Mouse (Mus musculus): ENCODE results near the gene Macrod2. TPM values are rescaled to one million over a fixed set of nuclear protein-coding genes. Genes with fewer than 3 reads are reported as not detected.

Macrod2 gene
- polyA plus RNA-seq, 1 experiment from 2014 or later, result 34.8 TPM

DNA sequence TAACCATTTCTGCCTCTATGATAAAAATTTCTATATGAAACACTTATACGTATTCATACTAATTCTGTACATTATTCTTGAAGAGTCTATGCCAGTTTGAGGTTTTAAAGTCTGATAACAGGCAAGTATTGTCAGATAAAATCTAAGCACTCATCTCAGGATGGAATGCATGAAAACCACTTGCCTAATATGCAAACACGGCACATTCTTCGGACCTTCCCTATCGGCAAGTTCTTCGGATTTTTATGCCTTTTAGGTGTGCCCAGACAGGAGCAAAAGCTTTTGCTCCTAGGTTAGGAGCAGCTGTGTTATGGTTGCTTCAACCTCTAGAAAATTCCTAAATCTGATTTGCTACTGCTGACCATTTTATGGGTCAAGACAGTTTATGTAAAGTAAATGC is 433.8 kb downstream of the Macrod2 start:
- Histone ChIP-seq H3K4me2 (no peak overlapping the region), H3K9ac (no peak overlapping the region), H3K27me3 (no peaks in the 10 kb centered on the region), H3K4me1 (no peaks in the 10 kb centered on the region), H3K4me3 (replicated peaks) (no peak overlapping the region), H3K27ac (no peak overlapping the region), H3K9me3 (replicated peaks) (no peaks in the 10 kb centered on the region), H3K36me3 (no peaks in the 10 kb centered on the region)
- ATAC-seq (replicated peaks; ENCODE audit: low FRiP score), result no peak
- WGBS, result 80% methylated on average over 5 of the region's 5 CpGs

DNA sequence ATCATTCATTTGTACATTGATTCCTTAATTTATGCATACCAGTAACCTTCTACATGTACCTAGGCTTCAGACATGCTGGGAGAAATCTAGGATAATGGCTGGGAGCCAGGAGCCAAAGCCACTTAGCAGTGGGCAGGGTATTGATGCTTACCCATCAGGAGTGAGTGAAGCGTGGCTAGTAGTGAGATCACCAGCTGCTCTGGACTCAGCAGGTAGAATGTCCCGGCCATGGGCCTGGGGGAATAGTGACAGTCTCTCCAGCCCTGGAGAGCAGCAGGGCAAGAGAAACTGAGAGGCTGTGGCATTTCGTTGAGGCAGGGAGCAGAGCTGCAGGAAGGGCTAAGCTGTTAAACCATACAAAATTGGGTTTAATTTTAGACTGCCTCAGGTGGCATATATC is 435.0 kb downstream of the Macrod2 start:
- ATAC-seq (replicated peaks; ENCODE audit: low FRiP score), result no peak
- WGBS, result 69% methylated on average over 3 of the region's 3 CpGs

DNA sequence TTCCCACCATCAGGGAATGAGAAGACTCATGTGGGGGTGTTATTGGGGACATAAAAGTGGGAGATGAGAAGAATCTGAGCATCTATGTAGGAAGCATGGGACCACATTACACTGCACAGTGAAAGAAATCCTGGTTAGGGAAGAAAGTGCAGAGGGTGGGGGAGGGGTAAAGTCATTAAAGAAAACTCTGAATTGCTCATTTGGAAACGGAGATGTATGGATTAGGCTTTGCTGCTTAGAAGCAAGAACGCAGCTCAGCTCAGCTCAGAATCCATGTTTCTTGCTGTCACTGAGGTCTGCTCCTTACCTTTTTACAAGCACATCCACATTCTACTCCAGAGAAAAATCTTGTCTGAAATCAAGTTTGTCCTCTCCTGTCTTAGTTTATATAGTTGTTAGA is 444.3 kb downstream of the Macrod2 start:
- WGBS, result 22% methylated on average over 2 of the region's 2 CpGs
- no peak overlapping the region for H3K4me3 ChIP-seq (replicated peaks)
- H3K4me2 ChIP-seq, result no peak overlapping the region
- H3K27me3 ChIP-seq, result no peaks in the 10 kb centered on the region
- no peak overlapping the region for H3K9ac ChIP-seq
- ATAC-seq (replicated peaks; ENCODE audit: low FRiP score), result no peak
- no peaks in the 10 kb centered on the region for H3K36me3 ChIP-seq
- H3K27ac ChIP-seq, result no peak overlapping the region
- H3K4me1 ChIP-seq, result no peaks in the 10 kb centered on the region
- no peaks in the 10 kb centered on the region for H3K9me3 ChIP-seq (replicated peaks)

More for the DNA sequence above, 435.0 kb downstream of the Macrod2 start:
- no peaks in the 10 kb centered on the region for H3K9me3 ChIP-seq (replicated peaks)
- no peak overlapping the region for H3K4me3 ChIP-seq (replicated peaks)
- H3K27me3 ChIP-seq, result no peaks in the 10 kb centered on the region
- no peaks in the 10 kb centered on the region for H3K4me1 ChIP-seq
- H3K9ac ChIP-seq, result no peak overlapping the region
- H3K4me2 ChIP-seq, result no peak overlapping the region
- H3K36me3 ChIP-seq, result no peaks in the 10 kb centered on the region
- H3K27ac ChIP-seq, result no peak overlapping the region

DNA sequence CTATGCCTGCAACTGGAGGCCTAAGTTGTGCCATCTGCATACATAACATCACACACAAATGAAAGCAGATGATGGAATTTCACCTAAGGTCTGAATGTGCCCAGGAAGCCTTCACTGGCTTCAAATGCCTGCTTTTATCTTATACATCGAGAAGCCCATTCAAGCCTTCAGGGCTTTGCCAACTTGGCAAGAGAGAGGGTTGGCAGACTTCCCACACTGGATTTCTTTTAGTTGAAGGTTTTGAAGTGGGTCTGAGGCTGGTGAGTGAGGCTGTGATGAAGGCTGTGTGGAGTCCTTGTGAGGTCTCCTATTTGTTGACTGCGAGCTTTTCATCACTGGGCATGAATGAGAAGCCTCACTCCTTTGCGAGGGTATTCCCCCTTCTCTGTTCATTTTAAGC is 444.8 kb downstream of the Macrod2 start:
- Histone ChIP-seq H3K4me2 (no peak overlapping the region), H3K4me1 (no peaks in the 10 kb centered on the region), H3K9ac (no peak overlapping the region), H3K4me3 (replicated peaks) (no peak overlapping the region), H3K36me3 (no peaks in the 10 kb centered on the region), H3K9me3 (replicated peaks) (no peaks in the 10 kb centered on the region), H3K27me3 (no peaks in the 10 kb centered on the region), H3K27ac (no peak overlapping the region)
- 63% methylated on average over 3 of the region's 3 CpGs for WGBS
- ATAC-seq (replicated peaks; ENCODE audit: low FRiP score), result no peak

DNA sequence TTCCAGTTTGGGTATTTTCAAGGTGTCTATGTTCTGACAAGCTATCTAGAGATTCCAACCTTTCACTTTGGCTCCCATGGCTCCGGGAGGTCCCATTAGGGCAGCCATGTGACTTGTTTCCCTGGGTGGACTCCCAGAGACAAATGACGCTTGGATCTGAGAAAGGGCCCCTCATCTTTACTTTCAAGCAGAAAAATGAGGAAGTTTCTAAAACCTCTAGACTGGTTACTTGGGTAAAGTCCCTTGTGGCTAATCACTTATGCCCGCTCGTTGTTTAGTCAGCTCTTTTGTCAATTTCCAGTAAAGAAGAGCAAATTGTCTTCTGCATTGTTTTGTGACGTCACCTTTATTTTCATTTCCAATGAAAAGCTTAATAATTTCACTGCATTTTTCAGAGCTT is 448.9 kb downstream of the Macrod2 start:
- 88% methylated on average over 5 of the region's 5 CpGs for WGBS
- no peak overlapping the region for H3K27ac ChIP-seq
- no peak overlapping the region for H3K9ac ChIP-seq
- H3K9me3 ChIP-seq (replicated peaks), result no peaks in the 10 kb centered on the region
- H3K36me3 ChIP-seq, result no peaks in the 10 kb centered on the region
- H3K4me3 ChIP-seq (replicated peaks), result no peak overlapping the region
- H3K4me1 ChIP-seq, result no peaks in the 10 kb centered on the region
- no peak for ATAC-seq (replicated peaks; ENCODE audit: low FRiP score)
- H3K4me2 ChIP-seq, result no peak overlapping the region
- no peaks in the 10 kb centered on the region for H3K27me3 ChIP-seq

DNA sequence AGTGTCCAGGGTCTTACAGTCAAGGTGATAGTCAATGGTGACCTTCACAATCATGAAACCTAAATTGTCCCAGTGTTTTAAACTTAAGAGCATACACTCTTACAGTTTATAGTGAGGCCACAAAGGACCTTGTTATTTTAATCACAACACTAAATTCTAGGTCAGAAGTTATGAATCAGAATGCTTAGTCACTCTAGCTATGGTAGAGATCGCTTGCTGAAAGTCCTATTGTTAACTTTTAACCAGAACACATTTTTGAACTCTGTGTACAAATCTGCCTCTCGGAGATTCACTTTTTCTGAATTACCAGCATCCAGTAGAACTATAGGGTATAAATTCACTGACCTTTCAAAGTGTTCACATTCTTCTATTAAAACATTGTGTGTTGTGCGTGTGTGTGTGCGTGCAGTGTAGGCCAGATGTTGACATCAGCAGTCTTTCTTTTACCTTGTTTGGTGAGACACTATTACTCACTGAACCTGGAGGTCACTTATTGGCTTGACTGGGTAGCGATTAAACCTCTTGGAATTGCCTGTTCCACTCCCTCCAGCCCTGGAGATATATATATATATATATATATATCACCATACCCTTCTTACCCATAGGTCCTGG is 452.8 kb downstream of the Macrod2 start:
- H3K9me3 ChIP-seq (replicated peaks), result no peaks in the 10 kb centered on the region
- H3K4me2 ChIP-seq, result no peak overlapping the region
- no peak overlapping the region for H3K4me3 ChIP-seq (replicated peaks)
- H3K4me1 ChIP-seq, result no peaks in the 10 kb centered on the region
- no peak overlapping the region for H3K27ac ChIP-seq
- no peak for ATAC-seq (replicated peaks; ENCODE audit: low FRiP score)
- WGBS, result 87% methylated on average over 5 of the region's 5 CpGs
- H3K36me3 ChIP-seq, result no peaks in the 10 kb centered on the region
- no peaks in the 10 kb centered on the region for H3K27me3 ChIP-seq
- no peak overlapping the region for H3K9ac ChIP-seq

DNA sequence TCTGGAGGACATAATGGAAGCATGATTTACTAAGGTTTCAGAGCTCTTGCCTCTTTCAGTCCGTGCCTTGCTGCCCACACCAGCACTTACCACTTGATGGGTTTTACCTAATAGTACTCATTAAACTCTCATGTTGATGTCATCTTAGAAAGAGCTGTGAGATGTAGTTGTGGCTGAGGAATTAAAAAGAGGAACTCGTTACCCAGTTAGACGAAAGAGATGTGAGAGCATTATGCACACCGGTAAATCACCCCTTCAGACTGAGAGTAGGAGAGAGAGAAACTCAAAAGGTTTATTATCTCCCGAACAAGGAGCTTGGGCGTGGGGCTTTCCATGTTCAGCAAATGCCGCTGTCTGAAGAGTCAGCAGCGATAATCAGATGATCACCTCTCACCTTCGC is 458.4 kb downstream of the Macrod2 start:
- H3K36me3 ChIP-seq, result no peaks in the 10 kb centered on the region
- WGBS, result 71% methylated on average over 9 of the region's 9 CpGs
- H3K4me2 ChIP-seq, result no peak overlapping the region
- no peak overlapping the region for H3K9ac ChIP-seq
- H3K27me3 ChIP-seq, result no peaks in the 10 kb centered on the region
- no peaks in the 10 kb centered on the region for H3K9me3 ChIP-seq (replicated peaks)
- H3K4me3 ChIP-seq (replicated peaks), result no peak overlapping the region
- ATAC-seq (replicated peaks; ENCODE audit: low FRiP score), result no peak
- H3K27ac ChIP-seq, result no peak overlapping the region
- no peaks in the 10 kb centered on the region for H3K4me1 ChIP-seq

DNA sequence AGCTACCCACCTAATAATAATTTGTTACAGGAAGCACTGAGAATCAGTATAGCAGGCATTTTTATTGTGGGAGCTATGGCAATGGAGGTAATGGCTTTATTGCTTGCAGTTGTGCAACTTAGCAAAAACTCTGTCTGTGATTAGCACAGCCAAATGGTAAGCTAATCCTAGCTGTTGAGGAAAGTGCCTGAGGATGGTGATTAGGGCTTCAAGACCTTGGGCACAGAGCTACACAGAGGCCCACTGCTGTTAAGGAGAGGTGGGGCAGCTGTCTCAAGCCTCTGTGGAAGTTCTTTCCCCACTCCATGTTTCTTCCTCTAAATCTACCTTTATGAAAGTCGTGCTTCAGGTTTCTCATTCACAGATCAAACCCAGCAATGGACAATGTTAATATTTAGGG is 466.2 kb downstream of the Macrod2 start:
- Histone ChIP-seq H3K4me2 (no peak overlapping the region), H3K36me3 (no peaks in the 10 kb centered on the region)
- WGBS, result 55% methylated on average over 1 of the region's 1 CpGs

DNA sequence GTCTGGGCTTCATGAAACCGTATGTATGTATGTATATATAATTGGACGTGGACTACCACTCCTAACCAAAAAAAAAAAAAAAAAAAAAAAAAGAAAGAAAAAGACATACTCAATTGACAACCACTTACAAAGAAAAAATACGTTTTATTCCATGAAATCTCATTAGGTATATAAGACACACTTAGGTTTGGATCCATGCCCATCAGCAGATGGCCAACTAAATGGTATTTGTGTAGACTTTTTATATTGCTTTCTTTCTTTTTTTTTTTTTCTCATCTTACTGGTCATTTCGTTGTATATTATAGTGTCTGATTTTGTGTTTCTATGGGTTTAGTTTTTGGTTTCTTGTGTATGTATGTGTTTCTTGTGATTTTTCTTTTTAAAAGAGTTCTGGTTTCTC is 467.6 kb downstream of the Macrod2 start:
- Histone ChIP-seq H3K27ac (no peak overlapping the region), H3K4me1 (no peaks in the 10 kb centered on the region), H3K36me3 (no peaks in the 10 kb centered on the region), H3K4me3 (replicated peaks) (no peak overlapping the region), H3K4me2 (no peak overlapping the region), H3K9ac (no peak overlapping the region), H3K9me3 (replicated peaks) (no peaks in the 10 kb centered on the region), H3K27me3 (no peaks in the 10 kb centered on the region)
- WGBS, result 87% methylated on average over 4 of the region's 4 CpGs
- ATAC-seq (replicated peaks; ENCODE audit: low FRiP score), result no peak

More for the DNA sequence above, 466.2 kb downstream of the Macrod2 start:
- Histone ChIP-seq H3K27ac (no peak overlapping the region), H3K4me3 (replicated peaks) (no peak overlapping the region), H3K4me1 (no peaks in the 10 kb centered on the region), H3K9me3 (replicated peaks) (no peaks in the 10 kb centered on the region), H3K9ac (no peak overlapping the region), H3K27me3 (no peaks in the 10 kb centered on the region)
- ATAC-seq (replicated peaks; ENCODE audit: low FRiP score), result no peak

DNA sequence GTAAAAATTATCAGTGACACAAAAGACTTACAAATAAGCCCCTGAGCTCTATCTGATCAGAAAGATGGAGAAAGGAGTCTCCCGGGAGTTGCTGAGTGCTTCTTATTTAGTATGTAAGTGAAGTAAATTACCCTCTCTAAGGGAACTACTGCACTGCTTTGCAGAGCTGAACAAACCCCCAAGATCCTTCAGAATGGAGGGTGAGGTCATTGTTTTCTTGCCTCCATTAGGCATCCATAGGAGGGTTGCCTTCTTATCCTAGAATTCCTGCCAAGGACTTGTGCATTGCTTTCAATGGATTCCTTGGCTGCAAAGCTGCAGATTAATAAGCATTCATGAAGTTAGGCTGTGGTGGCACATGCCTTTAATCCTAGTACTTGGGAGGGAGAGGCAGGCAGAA is 470.5 kb downstream of the Macrod2 start:
- H3K9ac ChIP-seq, result no peak overlapping the region
- no peak for ATAC-seq (replicated peaks; ENCODE audit: low FRiP score)
- H3K4me2 ChIP-seq, result no peak overlapping the region
- H3K4me1 ChIP-seq, result no peaks in the 10 kb centered on the region
- no peaks in the 10 kb centered on the region for H3K9me3 ChIP-seq (replicated peaks)
- no peaks in the 10 kb centered on the region for H3K36me3 ChIP-seq
- no peak overlapping the region for H3K4me3 ChIP-seq (replicated peaks)
- no peak overlapping the region for H3K27ac ChIP-seq
- 85% methylated on average over 1 of the region's 1 CpGs for WGBS
- H3K27me3 ChIP-seq, result no peaks in the 10 kb centered on the region

DNA sequence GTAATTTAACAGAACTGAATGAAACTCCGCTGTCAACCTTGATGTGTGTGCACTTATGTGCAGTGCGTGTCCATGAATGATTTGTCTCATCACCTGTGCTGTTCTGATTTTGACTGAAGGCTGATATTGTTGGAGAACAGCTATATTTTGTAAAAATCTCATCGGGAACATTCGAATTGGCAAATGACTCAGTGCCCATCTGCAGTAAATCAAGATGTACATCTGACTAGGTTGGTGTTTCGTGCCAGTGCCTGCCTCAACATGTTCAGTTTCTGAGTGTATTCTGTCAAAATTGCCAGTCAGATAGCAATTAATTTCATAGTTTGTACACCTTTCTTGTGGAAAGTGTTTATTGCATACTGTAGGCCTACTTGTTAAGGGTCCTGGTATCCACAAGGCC is 472.0 kb downstream of the Macrod2 start:
- WGBS, result 92% methylated on average over 5 of the region's 5 CpGs
- ATAC-seq (replicated peaks; ENCODE audit: low FRiP score), result no peak
- no peak overlapping the region for H3K4me3 ChIP-seq (replicated peaks)
- H3K9ac ChIP-seq, result no peak overlapping the region
- H3K36me3 ChIP-seq, result no peaks in the 10 kb centered on the region
- no peak overlapping the region for H3K4me2 ChIP-seq
- H3K27me3 ChIP-seq, result no peaks in the 10 kb centered on the region
- H3K27ac ChIP-seq, result no peak overlapping the region
- H3K9me3 ChIP-seq (replicated peaks), result no peaks in the 10 kb centered on the region
- H3K4me1 ChIP-seq, result no peaks in the 10 kb centered on the region

DNA sequence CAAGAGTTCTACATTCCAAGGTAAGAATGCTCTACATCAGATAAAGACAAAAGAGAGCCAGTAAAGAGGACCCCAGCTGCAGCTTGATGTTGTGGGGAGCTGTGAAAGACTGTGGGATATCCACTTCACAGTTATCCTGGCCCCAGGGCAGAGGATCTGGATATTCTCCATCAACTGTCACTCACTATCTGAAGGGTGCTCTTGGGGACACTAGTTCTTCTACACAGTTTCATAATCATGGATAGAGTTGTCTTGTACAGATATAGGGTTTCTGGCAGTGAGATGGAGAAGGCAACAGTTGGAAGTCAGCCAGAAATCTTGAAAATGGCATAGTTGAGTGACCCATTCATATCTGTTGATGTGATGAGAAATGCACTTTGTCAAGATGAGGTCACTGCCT is 490.1 kb downstream of the Macrod2 start:
- Histone ChIP-seq H3K4me1 (no peaks in the 10 kb centered on the region), H3K4me2 (no peak overlapping the region), H3K9ac (no peak overlapping the region), H3K9me3 (replicated peaks) (no peaks in the 10 kb centered on the region), H3K27me3 (no peaks in the 10 kb centered on the region), H3K36me3 (no peaks in the 10 kb centered on the region), H3K27ac (no peak overlapping the region), H3K4me3 (replicated peaks) (no peak overlapping the region)
- ATAC-seq (replicated peaks; ENCODE audit: low FRiP score), result no peak

DNA sequence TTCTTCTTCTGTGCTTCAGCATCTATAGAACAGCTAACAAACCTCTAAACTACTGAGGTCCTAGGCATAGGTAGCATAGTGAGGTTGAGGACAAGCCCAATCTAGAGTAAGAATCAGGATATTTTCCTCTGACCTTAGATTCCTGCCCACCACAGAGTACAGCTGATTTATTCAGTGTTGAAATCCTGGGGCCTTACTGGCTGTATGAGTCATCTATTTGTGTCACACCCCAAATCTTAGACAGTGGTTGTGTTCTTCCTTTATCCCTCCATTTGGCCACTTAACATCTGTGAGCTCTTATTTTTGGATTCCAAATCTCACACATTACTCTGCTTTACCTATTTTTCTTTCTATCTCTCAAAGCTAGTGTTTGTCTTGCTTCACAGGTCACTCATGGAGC is 495.6 kb downstream of the Macrod2 start:
- no peaks in the 10 kb centered on the region for H3K9me3 ChIP-seq (replicated peaks)
- no peak overlapping the region for H3K4me2 ChIP-seq
- H3K36me3 ChIP-seq, result no peaks in the 10 kb centered on the region
- ATAC-seq (replicated peaks; ENCODE audit: low FRiP score), result no peak
- no peaks in the 10 kb centered on the region for H3K27me3 ChIP-seq
- no peak overlapping the region for H3K9ac ChIP-seq
- H3K4me3 ChIP-seq (replicated peaks), result no peak overlapping the region
- H3K4me1 ChIP-seq, result no peaks in the 10 kb centered on the region
- H3K27ac ChIP-seq, result no peak overlapping the region

All from kidney, embryonic 15.5 days (tissue).